Mouse (Mus musculus): Measurements from ENCODE around the gene Fstl4. TPM values are rescaled to one million over a fixed set of nuclear protein-coding genes. Genes with fewer than 3 reads are reported as not detected.

Gene Fstl4
- total RNA-seq, 4 experiments from 2014 or later, result 3.0 to 9.4 (median 4.3) TPM

DNA sequence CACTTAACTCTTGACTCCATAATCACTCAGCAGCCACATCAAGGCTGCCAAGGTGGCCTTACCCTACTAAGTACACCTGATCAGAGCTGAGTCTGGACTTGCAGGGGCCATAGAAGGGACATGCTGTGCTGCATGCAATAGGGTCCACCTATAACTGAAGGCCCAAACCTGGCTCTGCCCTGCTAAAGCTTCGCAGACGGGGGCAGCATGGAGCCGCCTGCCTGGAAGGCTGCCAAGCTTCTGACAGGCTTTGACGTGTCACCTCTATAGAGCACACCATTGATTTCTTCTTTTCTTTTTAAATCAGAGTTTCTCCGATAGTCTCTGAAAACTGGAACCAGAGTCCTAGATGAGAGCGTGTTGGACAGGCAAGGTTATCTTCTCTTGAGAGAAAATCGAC is 146.4 kb downstream of the Fstl4 start:
- DNase-seq (ENCODE audit: low spot score), result no peak

DNA sequence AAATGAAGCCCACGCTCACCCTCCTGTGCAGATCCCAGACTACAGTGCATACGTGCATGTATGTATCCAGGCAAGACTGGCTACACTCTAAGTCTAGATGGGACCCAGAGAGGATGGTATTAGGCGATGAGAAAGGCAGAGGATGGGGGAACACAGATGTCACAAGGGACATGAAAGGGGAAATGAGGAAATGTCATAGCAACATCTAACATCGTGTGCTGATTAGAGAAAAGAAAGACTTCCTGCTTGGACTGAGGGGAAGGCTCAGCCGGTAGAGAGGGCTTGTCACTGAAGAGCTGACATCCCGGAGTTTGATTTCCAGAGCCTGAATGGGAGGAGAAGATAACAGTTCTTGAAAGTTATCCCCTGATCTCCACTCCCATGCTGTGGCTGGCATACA is 150.0 kb downstream of the Fstl4 start:
- DNase-seq (ENCODE audit: low spot score), result no peak

DNA sequence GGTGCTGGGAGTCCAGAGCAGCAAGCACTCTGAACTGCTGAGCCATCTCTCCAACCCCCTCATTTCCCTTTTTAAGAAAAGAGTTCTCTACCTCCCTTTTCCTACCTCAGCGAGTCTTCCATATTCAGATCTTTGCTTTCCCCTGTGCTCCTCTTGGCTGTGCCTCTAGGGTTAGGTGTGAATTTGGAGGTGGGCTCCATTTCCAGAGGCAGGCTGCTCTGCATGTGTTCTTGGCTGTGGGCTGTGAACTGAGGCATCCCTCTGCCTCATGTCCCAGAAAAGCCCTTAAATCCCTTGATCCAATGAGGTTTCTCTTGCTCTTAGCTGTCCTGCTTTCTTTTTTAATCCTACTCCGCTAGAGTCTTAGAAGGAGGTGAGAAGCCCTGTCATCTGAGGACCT is 151.2 kb downstream of the Fstl4 start:
- DNase-seq (ENCODE audit: low spot score), result no peak

DNA sequence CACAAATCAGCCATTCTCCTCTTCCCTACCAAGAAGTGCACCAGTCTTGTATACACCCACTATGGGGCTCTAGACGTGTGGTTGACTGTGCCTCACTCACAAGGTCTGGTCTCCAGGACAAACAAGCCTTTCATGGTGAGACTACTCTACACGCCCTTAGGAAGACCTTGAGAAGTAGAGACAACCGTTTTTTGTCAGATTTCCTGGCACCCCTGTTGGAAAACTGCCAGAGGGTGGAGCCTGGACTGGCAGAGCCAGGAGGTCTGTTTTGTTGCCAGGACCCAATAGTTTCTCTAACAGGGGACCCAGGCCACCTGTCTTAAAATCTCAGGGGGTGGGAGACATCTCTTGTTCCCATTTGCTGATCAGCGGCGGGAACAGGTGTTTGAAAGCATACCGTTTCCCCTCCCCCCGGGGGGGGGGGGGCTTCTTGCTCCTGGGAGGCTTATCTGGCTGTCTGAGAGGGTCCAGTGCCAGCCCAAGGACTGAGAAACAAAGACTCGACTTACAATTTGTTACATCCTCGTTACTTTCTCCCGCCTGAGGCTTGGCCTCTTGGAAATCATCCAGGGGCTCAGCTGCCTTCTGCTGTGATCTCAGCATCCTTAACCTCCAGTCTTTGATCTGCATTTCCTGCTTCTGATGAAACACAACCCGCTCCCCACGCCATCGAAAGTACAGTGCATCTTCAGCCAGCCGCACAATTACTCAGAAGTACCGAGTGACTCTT is 155.0 kb downstream of the Fstl4 start:
- DNase-seq (ENCODE audit: low spot score), result no peak

DNA sequence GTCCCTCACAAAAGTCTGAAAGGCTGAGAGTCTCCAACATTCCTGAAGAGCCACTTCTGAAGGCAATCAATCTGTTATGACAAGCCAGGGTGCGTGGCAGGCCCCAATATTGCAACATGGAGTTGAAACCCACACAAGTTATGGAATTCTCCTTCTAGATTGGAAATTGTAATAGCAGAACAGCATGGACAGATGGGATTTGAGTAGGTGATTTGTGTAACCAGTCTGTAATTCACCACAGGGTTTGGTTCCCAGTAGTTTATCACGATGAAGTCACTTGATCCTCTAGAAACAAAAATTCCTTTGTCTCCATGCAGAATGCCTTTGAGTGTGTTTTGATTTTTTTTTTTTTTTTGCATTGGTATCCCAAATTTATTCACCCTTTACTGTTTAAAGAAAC is 159.8 kb downstream of the Fstl4 start:
- DNase-seq (ENCODE audit: low spot score), result no peak

DNA sequence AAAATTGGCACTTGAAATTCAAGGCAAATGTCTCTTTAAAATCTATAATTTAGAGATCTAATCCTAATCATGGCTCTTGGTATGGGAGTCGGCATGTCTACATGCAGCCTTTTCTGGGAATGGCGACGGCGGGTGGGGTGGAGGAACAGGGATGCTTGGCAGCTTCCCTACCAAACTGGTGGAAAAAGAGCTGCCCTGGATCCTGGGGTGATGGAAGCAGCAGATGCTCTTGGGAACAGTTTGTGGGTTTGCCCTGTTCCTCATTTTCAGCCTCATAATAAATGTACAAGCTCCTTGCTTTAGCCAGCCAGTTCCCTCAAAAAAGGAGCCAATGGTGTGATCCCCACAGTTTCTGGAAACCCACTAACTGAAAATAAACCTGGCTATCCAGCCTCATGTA is 163.9 kb downstream of the Fstl4 start:
- DNase-seq (ENCODE audit: low spot score), result no peak

DNA sequence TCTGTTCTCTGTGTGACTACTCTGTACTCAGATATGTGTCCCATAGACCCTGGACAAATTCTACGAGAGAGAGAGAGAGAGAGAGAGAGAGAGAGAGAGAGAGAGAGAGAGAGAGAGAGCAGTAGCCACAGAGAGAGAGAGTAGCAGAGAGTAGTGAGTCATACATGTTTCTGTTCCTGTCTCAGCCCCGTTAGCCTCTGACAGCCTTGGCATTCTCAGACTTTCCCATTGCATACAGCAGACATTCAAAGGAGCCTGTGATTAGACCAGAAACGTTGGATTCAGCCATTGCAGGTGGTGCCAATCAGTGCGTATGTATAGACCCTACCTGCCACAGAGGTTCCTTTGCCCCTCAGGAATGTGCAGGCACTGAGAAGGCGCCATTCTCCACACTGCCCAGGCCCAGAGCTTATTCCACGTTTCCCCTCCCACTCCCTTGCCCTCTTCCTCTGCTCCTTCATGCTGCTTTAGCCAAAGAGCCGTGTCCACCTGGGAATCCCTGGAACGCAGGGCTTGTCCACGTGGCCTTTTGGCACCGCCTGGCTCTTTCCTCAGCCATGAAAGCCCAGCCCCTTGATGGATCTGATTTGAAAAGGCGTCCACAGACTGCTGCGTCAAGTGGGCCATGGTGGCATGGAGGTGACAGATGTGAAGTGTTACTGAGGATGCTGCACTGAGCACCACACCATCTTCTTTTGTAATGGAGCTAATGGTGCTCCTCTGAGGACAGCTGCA is 175.1 kb downstream of the Fstl4 start:
- no peak for DNase-seq (ENCODE audit: low spot score)

DNA sequence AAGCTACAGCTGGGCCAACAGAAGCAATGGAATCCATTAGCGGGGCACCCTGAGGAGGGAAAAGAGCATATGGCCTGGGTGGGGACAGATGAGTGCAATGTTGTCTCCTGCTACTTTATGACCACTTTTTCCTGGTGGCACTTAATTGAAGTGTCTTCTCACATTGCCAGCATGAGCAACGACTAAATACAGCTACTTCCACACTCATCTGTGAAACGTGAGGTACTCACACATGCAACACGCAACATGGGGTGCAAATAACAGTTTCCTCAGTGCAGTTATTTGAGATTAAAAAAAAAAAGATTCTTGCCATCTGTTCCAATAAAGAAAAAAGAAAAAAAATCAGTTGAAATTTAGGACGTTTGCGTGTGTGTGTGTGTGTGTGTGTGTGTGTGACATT is 178.5 kb downstream of the Fstl4 start:
- DNase-seq (ENCODE audit: low spot score), result no peak

DNA sequence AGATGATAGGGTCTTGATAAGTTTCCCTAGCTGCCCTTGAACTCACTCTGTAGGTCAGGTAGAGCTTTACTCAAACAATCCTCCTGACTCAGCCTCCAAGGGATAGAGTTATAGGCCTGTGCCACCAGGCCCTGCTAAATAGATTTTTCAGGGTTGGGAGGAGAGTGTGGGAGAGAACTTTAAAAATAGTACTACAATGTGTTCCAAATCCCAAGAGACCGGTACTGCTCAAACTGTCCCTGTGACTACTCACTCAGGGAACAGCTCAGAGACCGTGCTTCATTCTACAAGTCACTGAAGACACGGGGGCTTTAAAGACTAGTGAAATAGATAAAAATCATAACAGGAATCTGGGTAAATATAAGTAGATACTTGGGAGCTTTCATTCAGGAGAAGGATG is 190.6 kb downstream of the Fstl4 start:
- no peak for DNase-seq (ENCODE audit: low spot score)

DNA sequence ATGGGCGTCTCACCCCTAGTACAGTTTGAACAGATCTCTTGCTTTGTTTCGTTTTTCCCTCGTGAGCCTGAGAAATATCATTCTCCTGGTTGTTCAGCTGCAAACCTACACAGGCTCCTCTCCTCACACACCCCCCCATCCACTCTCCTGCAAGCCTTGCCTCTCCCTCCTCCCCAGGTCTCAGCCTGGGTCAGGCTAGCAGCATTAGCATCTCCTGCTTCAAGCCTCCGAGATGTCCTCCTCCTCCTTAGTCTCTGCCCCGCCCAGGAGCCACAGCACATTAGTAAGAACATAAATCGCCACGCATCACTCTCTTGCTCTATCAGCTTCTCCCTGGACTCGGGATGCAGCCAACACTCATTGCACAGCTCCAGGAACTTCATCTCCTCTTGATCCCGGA is 204.4 kb downstream of the Fstl4 start:
- DNase-seq (ENCODE audit: low spot score), result no peak

DNA sequence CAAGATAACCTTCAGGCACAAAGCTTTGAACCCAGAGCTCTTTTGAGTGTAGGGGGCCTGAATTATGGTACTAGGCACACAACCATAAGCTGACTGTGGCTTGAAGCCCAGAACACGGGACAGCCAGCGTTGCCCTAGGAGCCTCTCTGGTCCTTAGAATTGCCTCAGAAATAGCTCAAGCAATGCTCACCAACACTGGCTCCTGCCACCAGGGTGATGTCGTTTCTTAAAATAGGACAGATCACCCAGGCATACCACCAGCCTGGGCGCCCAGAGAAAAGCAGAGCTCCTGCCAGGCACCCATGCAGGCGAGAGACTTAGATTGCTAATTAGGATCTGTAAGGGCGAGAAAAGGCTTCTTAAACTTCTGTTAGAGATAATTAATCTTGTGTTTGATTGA is 206.0 kb downstream of the Fstl4 start:
- peak; percentile 39 for DNase-seq (ENCODE audit: low spot score)

DNA sequence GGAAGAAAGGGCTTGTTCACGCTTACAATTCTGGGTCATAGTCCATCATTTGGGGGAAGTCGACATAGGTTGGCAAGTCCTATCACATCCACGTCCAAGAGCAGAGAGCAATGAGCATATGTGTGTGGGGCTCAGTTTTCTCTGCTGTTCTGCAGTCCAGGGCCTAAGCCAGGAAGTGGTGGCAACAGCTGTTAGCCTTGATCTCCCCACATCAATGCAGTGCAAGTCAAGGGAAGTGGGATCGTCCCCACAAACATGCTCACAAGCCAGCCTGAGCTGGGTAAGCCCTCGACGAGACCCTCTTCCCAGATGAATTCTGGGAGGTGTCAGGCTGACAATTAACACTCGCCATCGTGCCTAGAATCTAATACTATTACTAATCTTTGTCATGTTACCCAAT is 222.6 kb downstream of the Fstl4 start:
- DNase-seq (ENCODE audit: low spot score), result no peak

DNA sequence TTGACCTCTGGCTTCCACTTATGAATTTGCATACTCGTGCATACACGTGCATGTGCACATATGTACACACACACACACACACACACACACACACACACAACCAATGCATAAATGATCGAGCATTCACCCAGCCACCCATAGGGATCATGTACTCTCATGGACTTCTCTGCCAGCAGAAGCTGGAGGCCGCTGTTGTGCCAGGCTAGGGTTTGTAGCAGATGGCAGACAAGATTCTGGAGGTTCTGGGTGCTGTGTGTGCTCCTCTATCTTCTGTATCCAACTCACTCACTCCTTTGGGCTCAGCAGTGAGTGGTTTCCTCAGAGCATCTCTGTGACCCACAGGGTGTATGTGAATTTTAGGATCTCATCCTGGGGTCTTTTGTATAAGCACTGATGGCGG is 230.3 kb downstream of the Fstl4 start:
- no peak for DNase-seq (ENCODE audit: low spot score)

DNA sequence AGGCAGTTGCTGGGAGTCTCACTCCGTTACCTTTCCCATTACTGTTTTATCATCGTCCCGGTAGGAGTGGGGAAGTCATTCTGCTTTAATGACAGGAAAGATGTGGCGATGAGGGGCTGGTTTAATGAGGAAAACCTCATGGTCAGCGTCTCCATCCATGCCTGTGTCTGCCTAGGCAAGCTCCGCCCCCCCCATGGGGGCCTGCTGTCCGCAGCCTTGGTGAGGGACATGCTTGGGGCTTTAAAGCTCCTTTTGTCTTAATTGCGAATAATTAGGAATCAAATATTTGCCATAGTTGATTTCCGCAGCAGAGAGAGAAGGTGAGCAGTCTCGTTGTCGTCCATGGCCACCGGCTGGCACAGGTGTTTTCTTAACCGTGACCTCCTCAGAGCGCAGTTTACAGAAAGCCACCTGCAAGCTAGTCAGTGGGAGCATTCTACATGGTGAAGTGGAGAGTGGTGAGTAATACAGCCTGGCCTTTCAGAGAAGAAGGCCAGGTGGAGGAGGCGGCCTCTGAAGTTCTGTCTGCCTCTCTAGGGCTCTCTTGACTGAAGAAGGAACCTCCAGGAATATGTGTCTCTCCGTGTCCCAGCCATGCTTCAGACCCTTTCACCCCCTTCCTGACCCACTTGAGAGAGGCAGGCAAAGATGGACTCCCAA is 232.1 kb downstream of the Fstl4 start:
- DNase-seq (ENCODE audit: low spot score), result no peak

DNA sequence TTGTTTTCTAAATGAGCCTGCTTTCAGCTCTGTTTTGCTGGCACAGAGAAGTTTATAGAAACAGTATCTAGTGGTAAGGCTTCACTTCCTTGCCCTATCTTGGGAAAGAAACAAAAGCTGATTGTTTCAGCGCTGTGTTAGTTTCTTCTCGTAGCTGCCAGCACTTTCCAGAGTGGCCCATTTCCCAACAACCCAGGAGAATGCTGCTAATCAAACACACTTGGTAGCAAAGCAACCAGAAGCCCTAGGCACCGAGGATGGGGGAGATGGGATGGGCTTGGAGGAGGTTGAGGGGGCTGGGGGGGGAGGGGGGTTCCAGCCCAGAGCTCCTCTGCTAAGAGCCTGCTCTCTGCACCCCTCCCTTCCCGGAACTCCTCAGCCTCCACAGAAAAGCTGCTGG is 233.0 kb downstream of the Fstl4 start:
- no peak for DNase-seq (ENCODE audit: low spot score)

DNA sequence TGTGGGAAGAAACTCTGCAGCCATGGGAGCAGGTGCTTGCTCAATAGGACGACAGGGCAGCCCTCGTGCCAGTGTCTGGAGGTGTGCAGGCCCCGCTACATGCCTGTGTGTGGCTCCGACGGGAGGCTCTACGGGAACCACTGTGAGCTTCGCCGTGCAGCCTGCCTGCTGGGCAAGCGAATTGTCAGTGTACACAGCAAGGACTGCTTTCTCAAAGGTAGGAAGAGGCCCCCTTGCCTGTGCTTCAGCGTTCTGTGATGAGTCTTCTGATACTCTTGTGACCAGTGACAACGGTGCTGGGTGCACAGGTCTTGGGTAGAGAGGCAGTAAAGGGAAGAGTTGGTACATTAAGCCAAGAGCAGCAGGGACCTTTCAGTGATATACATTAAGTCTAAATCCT is 235.8 kb downstream of the Fstl4 start:
- no peak for DNase-seq (ENCODE audit: low spot score)

DNA sequence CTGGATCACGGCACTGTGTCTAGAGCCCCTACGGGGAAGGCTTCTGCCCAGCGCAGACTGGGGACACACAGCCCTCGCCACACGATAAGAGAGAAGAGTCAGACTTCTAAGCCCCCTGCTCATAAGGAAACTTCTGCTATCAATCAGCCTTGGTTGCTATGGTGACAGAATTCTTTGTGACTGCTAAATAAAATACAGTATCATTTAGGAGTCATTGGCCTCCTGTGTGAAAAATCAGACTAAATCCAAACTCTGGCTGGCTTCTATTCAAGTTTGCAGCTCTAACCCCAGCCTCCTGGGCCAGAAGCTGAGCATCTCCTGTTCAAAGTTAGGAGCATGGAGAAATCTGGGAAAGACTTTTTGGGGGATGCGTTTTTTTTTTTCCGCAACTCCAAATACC is 238.9 kb downstream of the Fstl4 start:
- DNase-seq (ENCODE audit: low spot score), result no peak

DNA sequence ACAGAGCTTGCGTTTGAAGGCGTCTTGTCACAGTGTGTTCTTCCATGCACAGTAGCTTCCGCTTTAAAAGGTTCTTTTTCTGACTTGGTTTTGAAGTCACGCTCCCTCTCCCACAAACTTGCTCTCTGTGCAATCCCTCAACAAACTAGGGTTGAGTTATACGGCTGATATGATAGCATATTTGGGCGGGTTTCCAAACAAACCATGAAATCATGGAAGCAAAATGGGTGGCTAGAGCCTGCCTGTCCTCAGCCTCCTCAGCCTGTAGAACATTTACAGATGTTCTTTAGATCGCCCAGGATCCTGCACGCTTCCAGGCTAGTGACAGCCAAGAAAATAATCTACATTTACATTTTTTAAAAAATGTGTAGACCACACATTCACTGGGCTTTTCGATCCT is 239.4 kb downstream of the Fstl4 start:
- no peak for DNase-seq (ENCODE audit: low spot score)

DNA sequence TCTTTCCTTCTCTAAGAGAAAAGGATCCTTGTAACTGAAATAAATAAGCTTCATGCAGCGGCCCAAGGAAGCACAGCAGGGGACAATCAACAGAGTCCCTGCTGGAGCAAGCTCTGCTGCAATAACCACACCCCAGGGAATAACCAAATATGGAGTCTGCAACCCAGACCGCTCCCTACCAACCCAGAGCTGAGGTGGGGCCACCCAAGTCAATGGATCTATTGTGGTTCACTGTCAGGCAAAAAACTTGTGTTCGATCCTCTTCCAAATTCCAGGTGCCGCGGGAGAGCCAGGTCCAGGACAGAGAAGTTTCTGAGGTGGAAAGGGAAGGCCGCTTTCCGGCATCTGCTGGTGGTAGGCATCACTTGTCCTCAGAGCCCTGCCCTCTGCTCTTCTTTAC is 245.2 kb downstream of the Fstl4 start:
- no peak for DNase-seq (ENCODE audit: low spot score)

DNA sequence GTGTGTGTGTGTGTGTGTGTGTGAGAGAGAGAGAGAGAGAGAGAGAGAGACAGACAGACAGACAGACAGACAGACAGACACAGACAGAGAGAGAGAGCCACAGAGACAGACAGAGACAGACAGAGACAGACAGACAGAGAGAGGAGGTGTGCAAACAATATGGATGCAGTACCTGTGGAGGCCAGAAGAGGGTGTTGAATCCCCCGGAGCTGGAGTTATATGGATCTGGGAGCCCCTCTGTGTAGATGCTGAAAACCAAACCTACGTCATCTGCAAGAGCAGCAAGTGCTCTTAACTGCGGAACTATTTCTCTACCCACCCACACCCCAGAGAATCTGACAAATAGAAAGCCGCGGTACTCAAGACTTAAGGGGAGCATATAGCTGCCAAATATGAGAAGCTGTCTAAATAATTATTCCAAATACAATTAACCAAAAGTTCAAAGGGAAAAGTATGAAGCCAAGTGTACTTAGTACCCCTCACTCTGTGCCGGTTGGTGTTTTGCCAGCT is 247.6 kb downstream of the Fstl4 start:
- DNase-seq (ENCODE audit: low spot score), result no peak

DNA sequence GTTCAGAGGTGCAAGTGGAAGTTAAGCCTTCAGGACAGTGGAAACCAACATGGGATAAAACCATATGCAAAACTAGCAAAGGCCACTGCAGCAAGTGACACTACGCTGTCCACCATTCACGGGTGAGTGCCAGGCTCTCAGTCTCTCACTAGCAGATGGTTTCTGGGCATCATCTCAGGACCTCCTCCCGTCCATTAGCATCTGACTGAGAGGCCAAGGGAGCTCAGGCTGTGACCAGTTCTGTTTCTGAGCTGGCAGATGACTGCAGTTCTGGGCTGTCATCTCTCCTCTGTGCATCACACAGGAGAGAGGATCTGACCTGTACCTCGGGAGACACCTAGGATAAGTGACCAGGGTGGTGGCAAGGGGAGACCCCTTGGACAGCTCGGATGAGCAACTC is 249.5 kb downstream of the Fstl4 start:
- no peak for DNase-seq (ENCODE audit: low spot score)

DNA sequence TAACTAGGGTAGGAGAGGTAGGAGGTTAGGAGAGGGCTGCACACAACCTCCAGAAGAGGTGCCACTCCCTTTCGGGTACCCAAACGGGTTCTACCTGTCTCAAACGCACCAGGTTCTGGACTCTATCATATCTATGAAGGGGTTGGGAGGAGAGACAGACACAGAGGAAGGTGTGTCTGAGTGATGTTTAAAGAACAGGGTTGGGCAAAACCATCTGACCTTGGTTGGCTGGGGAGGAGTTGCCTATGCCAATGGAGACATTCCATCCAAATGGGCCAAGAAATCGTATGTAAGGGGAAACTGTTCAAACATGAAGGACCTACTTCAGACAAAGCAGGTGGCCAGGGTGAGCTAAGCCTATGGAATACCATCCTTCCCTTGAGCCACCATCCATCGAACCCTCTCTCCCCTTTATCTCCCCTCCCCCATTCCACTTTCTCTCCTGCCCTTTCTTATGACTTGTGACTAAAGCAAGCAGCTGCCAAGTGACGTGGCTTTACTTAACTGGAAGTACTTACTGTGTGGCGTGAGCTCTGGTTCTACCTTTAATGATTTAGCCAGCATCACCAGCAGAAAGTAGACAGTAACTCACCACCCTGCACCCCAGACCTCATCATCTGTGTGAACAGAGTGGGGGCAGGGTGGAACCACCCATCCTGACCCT is 252.1 kb downstream of the Fstl4 start:
- no peak for DNase-seq (ENCODE audit: low spot score)
